Mouse (Mus musculus) T-helper 17 cell (primary cell): ENCODE results near the gene Erbb2.

Experiments
- in situ Hi-C, 2 experiments: fragments of 300-600 bp; cut with MboI, MseI; formaldehyde crosslinking; loops; 1 replicate in 1 of 2; 2 replicates in 1 of 2; pipeline ENCODE4 v1.15.1; 2025; ENCODE audit warnings: high pct_unique_total_duplicates in 2 of 2

The Erbb2 gene

DNA sequence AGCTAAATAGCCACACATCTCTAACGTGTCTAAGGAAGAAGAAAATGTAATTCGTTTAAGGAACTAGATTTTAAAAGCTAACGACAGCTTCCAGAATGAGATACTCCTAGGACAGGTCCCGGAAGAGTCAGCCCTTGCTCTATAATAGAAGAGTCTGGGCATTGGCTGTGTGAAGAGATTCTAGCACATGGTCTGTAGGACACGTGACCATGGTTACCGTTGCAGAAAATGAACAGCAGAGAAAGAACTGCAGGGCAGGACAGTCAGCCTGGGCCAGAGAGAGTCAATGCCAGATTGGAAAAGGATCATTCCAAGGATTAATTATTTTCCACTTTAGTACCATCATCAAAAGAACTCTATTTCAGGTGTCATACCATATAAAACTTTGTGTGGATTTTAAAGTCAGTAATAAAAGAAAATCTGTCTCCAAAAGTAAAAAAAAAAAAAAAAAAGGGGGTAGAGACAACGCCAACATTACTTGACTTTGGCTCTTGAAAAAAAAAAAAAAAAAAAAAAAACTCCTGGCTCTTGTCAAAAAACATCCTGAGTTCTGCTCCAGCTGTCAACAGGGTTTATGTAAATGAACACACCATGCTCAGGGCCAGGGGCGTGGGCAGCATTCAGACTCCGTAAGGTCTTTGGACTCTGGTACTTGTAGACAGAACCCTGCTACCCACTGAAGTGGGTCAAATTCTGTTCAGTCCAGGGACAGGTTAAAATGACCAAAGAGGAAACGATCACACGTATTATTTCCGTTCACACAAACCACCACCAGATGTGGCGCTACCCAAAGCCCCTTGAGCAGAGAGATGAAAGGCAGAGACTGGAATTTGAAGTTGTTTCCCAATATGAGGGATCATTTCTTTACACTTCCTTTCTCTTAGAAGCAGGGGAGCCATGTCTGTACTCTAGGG, 67.0 kb downstream of the Erbb2 start:
- in situ Hi-C loops, result loop anchor here in 1 of 2 experiments (5.0 to 10.0 kb wide), 2 partner anchors 296 to 468 kb away; partner anchors contain the start of gene Nr1d1

GRCm38 (mm10) chr11:98479940-98480497, 67.7 kb downstream of the Erbb2 start:
- in situ Hi-C loops, result loop anchor here in 1 of 2 experiments (5.0 to 10.0 kb wide), 2 partner anchors 295 to 467 kb away; partner anchors contain the start of gene Nr1d1

- in situ Hi-C loops, result no loop called here
Observed at GRCm38 (mm10) chr11:98481231-98481630, 69.0 kb downstream of the Erbb2 start.

GRCm38 (mm10) chr11:98482067-98482466, 69.8 kb downstream of the Erbb2 start:
- in situ Hi-C loops, result no loop called here

DNA sequence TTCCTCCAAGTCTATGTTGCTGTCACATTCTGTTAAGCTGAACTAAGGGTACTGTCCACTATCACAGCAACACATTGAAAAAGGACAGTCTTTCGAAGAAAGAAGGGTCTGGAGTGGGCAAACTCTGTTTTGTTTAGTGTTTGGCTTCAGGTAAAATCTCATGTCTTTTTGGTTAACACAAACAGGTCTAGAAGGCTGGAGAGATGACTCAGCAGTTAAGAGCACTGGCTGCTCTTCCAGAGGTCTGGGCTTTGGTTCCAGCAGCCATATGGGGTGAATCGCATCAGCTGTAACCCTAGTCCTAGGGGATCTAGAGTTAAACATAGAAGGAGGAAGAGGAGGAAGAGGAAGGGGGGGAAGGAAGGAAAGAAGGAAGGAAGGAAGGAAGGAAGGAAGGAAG, 73.5 kb downstream of the Erbb2 start:
- in situ Hi-C loops, result no loop called here
